In the genomic region with DNA sequence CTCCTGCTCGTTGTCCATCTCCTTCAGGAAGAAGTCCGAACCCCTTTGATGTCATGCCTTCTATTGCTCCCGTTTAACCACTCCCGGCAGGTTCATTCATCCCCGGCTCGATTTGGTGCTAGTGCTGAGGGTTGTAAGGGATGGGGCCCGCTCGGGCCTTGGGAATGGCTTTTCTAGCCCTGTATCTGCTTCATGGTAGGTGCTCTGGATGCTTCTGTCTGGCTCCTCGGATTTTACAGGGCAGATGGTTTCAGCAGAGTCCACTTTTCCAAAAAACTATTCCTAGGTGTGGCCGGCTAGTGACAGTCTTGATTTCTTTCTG, we compare ENCODE assay signal across 9 mouse cellular contexts. TPM values are rescaled to one million over a fixed set of nuclear protein-coding genes. Genes with fewer than 3 reads are reported as not detected.
DNase-seq lines count a peak whose midpoint lies in the region; ATAC-seq and TF ChIP-seq lines count a peak whose summit lies in the region.
"Had no signal": no experiment of that assay in that cellular context is flagged by ENCODE, and none has a peak within 500 bp of the region (broad histone marks: within the 10 kb centered on the region; RNA-seq: fewer than 3 reads in every experiment).

No protein-coding gene starts in this region.

- WGBS in liver, embryonic 13.5 days (ENCODE audit: insufficient replicate concordance): 1% methylated on average over 10 of the region's 10 CpGs

- peak; percentile 66; the same call in 1 of the 2 replicates for ATAC-seq in cerebellum, adult (ENCODE audit: insufficient number of reproducible peaks, low FRiP score, low TSS enrichment)
- peak; percentile 26; the same call in 1 of the 2 replicates for ATAC-seq in liver, embryonic 13.5 days (ENCODE audit: low read depth)

- H3K27ac ChIP-seq in testis, adult 2 months (ENCODE audit: control insufficient read depth, insufficient read depth, low read depth, low read length): peak overlapping the region; percentile 88
- peak overlapping the region; percentile 80 for H3K27ac ChIP-seq in liver, embryonic 13.5 days

- H3K27me3 ChIP-seq in testis, adult 2 months (ENCODE audit: control insufficient read depth, insufficient read depth, low read length): no peaks in the 10 kb centered on the region
- no peaks in the 10 kb centered on the region for H3K27me3 ChIP-seq in liver, embryonic 13.5 days

- no peak for DNase-seq in cerebellum, adult 9-11 months
- no peak for DNase-seq in testis, postnatal 10 days (ENCODE audit: low spot score)
- no peak for DNase-seq in liver, embryonic 13.5 days
- DNase-seq in adrenal gland, postnatal 10 days: no peak
- no peak for DNase-seq in adrenal gland, postnatal 4 days (ENCODE audit: low spot score in 2 of 2)
- no peak for DNase-seq in retina, embryonic 14.5 days (ENCODE audit: low spot score)

- no peaks in the 10 kb centered on the region for H3K9me3 ChIP-seq in liver, embryonic 13.5 days (replicated peaks)

- H3K4me2 ChIP-seq in liver, embryonic 13.5 days: peak overlapping the region; percentile 86

- H3K4me3 ChIP-seq in testis, adult 2 months (ENCODE audit: control insufficient read depth, low read depth, low read length): peak overlapping the region; percentile 98
- H3K4me3 ChIP-seq in liver, embryonic 13.5 days (replicated peaks): peak overlapping the region; percentile 96

- TF ChIP-seq POLR2A in testis, adult 2 months (IDR thresholded peaks at IDR 0.05; ENCODE audit: control insufficient read depth, low read depth, low read length): no peak

- peaks cover 5% of the 10 kb centered on the region for H3K4me1 ChIP-seq in testis, adult 2 months (ENCODE audit: control insufficient read depth, insufficient read depth, low read length)
- peaks cover 30% of the 10 kb centered on the region for H3K4me1 ChIP-seq in liver, embryonic 13.5 days (replicated peaks)

- peaks cover 1% of the 10 kb centered on the region; the same call in 1 of the 2 replicates for H3K36me3 ChIP-seq in testis, adult 2 months (ENCODE audit: control insufficient read depth, insufficient read depth, low read length)
- peaks cover 17% of the 10 kb centered on the region for H3K36me3 ChIP-seq in liver, embryonic 13.5 days

- no peak for TF ChIP-seq CTCF in testis, adult 2 months (IDR thresholded peaks at IDR 0.05; ENCODE audit: control insufficient read depth, insufficient read depth, insufficient replicate concordance, low read depth, low read length)

- peak overlapping the region; percentile 93 for H3K9ac ChIP-seq in liver, embryonic 13.5 days

RNA-seq across cellular contexts. Expression of gene Brk1, which starts 0.6 kb away (rescaled TPM):
- 60.9 and 70.2 TPM in 2 replicates for polyA plus RNA-seq in testis, adult 2 months (2012; rRNA removed)
- 101 and 104 TPM in 2 replicates for polyA plus RNA-seq in liver, embryonic 13.5 days (2015; fragmentation: Nextera tagmentation; extraction: Ambion mirVana)
- 100 to 1,000 TPM; 139 to 159 TPM for total RNA-seq in adrenal gland, postnatal 10 days (2021)
- 100 to 1,000 TPM; 194 to 195 TPM for total RNA-seq in adrenal gland, postnatal 4 days (2021)

RNA-seq across cellular contexts. Expression of gene Fancd2os, which starts 4.7 kb away (rescaled TPM):
- 23.8 and 29.9 TPM in 2 replicates for polyA plus RNA-seq in testis, adult 2 months (2012; rRNA removed)
- polyA plus RNA-seq in liver, embryonic 13.5 days (2015; fragmentation: Nextera tagmentation; extraction: Ambion mirVana): 0.09 TPM in 1 of 2 replicates, not detected in the other
- not detected for total RNA-seq in adrenal gland, postnatal 10 days (2021)
- total RNA-seq in adrenal gland, postnatal 4 days (2021): under 1 TPM; 0.37 to 0.67 TPM
- total RNA-seq: hematopoietic stem cell, adult 5-6 weeks had no signal

RNA-seq across cellular contexts. Expression of gene Vhl, which starts 18.6 kb away (rescaled TPM):
- 222 and 254 TPM in 2 replicates for polyA plus RNA-seq in testis, adult 2 months (2012; rRNA removed)
- 7.8 and 9.4 TPM in 2 replicates for polyA plus RNA-seq in liver, embryonic 13.5 days (2015; fragmentation: Nextera tagmentation; extraction: Ambion mirVana)
- total RNA-seq in adrenal gland, postnatal 10 days (2021): 10 to 100 TPM; 24.7 to 26.3 TPM
- total RNA-seq in adrenal gland, postnatal 4 days (2021): 10 to 100 TPM; 32.5 to 34.3 TPM

RNA-seq across cellular contexts. Expression of gene Irak2, which starts 33.1 kb away (rescaled TPM):
- polyA plus RNA-seq in testis, adult 2 months (2012; rRNA removed): 2.4 and 3.3 TPM in 2 replicates
- polyA plus RNA-seq in liver, embryonic 13.5 days (2015; fragmentation: Nextera tagmentation; extraction: Ambion mirVana): 12.1 and 14.9 TPM in 2 replicates
- total RNA-seq in adrenal gland, postnatal 10 days (2021): 10 to 100 TPM; 15.8 to 23.3 TPM
- total RNA-seq in adrenal gland, postnatal 4 days (2021): 10 to 100 TPM; 12.5 to 13.2 TPM
